Mouse (Mus musculus) spleen, adult 2 months (tissue): Measurements from ENCODE around the gene Nlrc5.

Experiments used
- CTCF ChIP-seq: fragments of 200-500 bp; IDR thresholded peaks from 2 replicates; pipeline ENCODE4 v1.5.1; 2011; ENCODE audit warnings: mild to moderate bottlenecking, inconsistent platforms; ENCODE audit not compliant: insufficient read depth, insufficient read length, insufficient replicate concordance; ENCODE audit errors: extremely low read depth
- POLR2A ChIP-seq: fragments of 200-500 bp; IDR thresholded peaks from 2 replicates; pipeline ENCODE4 v1.6.1; 2011; ENCODE audit warnings: low read depth, low read length, inconsistent platforms

DNA sequence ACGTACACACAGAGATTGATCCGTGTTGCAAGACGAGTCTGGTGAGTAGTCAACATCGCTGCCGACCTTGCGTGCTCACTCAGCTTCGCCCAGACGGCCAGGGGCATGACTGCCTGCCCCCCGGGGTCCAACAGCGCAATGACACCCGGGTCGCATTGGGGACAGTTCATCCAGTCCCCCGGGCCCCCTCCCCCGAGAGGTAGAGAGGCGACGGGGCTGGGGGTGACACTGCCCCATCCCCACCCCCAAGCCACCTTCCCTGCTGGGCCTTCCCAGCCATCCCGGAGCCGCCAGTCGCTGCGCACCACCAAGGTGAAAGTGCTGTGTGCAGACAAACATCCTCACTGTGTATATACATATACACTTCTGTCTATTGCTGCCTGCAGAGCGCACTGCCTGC, 39.3 kb downstream of the Nlrc5 start:
- TF ChIP-seq POLR2A (no peak), CTCF (no peak)
